ENCODE assay signal across 5 mouse cellular contexts in the genomic region with DNA sequence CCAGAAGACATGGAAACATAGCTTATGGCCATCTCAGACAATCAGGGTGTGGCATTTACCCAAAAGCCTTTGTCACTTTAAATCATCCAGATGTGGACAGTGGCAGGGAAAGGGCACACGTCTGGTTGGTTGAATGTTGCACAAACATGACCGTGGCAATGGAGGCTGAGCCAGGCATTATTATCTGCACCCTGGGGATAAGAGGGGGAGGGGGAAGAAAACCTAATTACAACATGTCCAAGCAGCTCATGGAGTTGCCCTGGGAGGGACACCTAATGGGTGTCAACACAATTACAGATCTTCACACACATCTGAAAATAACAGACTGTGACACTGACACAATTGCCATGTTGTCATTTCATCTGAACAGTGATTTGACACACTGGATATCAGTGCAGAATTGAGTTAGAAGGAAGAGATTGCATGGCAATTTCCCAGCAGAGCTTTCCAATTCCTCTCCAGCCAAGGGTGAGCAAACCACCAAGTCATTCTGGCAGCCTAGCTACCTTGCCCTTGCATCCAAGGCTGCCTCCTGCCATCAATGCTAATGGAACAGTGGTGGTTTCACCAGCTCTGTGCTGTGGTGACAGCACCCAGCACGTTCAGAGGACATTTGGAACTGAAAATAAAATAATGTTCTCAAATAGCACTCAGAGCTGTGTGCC.
"Had no signal": no experiment of that assay in that cellular context is flagged by ENCODE, and none has a peak within 500 bp of the region (broad histone marks: within the 10 kb centered on the region; RNA-seq: fewer than 3 reads in every experiment).

No protein-coding gene starts in this region.

- DNase-seq: kidney, postnatal 10 days; kidney, postnatal 4 days; lung, adult 2 months; lung, postnatal 36 days; midbrain, embryonic 14.5 days had no signal
